Mouse (Mus musculus): ENCODE measurements at regions not wholly inside any gene's neighbourhood (a gene's known extent, or its start where the extent isn't known, plus 50 kb on each side); places are given as distances from the start of the nearest gene placed in this dataset.

DNA sequence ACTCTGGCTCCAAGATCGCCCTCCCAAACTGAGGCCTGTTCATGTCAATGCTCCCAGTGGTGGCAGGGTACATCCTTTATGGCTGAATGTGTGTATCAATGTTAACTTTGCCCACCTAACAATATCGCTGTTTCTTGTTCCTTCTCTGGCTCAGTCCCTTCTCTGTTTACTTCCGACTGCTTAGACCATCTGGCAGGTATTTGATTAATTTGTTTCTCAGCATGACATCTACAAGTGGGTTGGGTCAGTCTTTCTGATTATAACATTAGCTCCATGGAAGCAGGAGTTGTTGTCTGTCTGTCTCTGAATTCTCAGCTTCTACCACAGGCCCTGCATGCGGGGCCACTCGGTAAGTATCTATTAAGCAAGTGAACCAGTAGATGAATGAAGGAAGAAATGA is 49.9 kb upstream of the Peli1 start:
- DNase-seq = no peak
